Mouse (Mus musculus) gastrocnemius, adult 2 months (tissue): ENCODE data around the gene Spen. TPM values are rescaled to one million over a fixed set of nuclear protein-coding genes. Genes with fewer than 3 reads are reported as not detected.

Experiments
- DNase-seq: peaks from one replicate; pipeline ENCODE4 v3.0.0; 2022
- H3K27ac ChIP-seq: fragments of 200-600 bp; 2 replicates; pipeline ENCODE4 v1.8.1; 2022; ENCODE audit warnings: mild to moderate bottlenecking
- H3K4me3 ChIP-seq: fragments of 200-600 bp; 2 replicates; pipeline ENCODE4 v1.8.1; 2022; ENCODE audit warnings: mild to moderate bottlenecking, moderate library complexity
- CTCF ChIP-seq: fragments of 200-600 bp; IDR thresholded peaks from 2 replicates; pipeline ENCODE4 v1.8.1; 2022; ENCODE audit warnings: antibody characterized with exemption, mild to moderate bottlenecking, moderate library complexity
- intact Hi-C: fragments of 180-260 bp; cut with DNase I; formaldehyde crosslinking; loops from one replicate; pipeline ENCODE4 v1.15.1; 2025
- total RNA-seq, 2 experiments: library from RNA; stranded (reverse); gene quantifications; 2 replicates each; pipeline ENCODE4 v1.2.3; 2021

Spen gene
- total RNA-seq, 2 experiments from 2014 or later, result 23.3 to 25.1 TPM

DNA sequence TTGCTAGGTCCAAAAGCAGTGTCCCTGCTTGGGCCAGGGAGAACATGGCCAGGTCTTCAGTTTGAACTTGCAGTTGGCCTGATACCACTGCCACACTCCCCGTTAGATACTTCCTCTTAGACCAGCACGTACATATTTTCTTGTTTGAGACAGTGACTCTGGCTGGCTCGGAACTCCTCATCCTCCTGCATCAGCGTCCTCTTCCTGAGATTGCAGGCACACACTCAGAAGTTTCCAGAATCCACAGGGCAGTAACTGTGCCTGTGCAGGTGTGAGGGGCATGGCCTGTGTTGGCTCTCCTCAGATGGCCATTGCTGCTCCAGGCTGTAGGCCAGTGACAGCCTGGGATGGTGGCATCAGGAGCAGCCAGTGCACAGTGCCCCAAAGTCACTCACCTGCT lies 77.9 kb downstream of the Spen start:
- TF ChIP-seq CTCF, result no peak
- intact Hi-C loops, result no loop called here
- DNase-seq, result no peak
- H3K4me3 ChIP-seq, result no peak overlapping the region
- peak overlapping the region; percentile 40; the same call in 1 of the 2 replicates for H3K27ac ChIP-seq

DNA sequence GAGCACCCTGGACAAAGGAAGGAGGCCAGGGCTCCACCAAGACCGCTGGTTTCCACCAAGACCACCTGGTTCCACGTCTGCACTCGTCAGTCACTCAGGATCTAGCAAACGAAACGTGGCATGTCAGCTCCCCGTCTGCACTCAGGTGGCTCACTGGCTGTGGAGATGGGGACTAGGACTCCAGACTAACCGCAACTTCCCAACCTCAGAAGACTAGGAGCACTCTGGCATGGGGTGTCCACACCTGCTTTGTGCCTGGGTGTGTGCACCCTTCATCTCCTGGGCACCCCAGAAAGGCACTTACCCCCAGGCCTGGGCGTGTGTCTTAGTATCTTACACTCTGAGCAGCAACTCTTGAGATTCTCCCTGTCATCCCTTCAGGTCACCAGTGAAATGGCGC lies 78.6 kb downstream of the Spen start:
- intact Hi-C loops, result loop anchor here (5.0 kb wide), 1 partner anchor 78 kb away; the partner anchor contains the start of gene Spen
- no peak for DNase-seq

DNA sequence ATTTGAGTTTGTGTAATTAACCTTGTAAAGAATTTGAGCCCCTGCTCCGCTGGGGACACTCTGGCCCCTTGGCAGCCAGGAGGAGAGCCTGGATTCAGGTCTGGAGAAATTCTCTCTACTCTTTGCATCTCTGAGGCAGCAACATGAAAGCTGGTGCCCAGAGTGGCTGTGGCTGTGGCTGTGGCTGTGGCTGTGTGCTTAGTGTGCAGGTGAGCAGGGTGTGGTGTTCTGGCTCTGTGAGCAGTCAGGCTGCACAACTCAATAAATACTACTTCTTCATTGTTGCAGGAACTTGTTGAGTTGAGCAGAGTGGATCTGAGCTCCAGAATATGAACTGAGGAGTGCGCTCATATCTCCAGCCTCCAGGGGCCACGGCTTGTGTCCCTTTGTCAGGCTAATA lies 79.5 kb downstream of the Spen start:
- no peak for DNase-seq
- intact Hi-C loops, result loop anchor here (5.0 kb wide), 1 partner anchor 78 kb away; the partner anchor contains the start of gene Spen
- Histone ChIP-seq H3K4me3 (no peak overlapping the region), H3K27ac (peak overlapping the region; percentile 91)
- TF ChIP-seq CTCF, result no peak

More for the DNA sequence above, 78.6 kb downstream of the Spen start:
- H3K27ac ChIP-seq, result peak overlapping the region; percentile 91
- no peak for TF ChIP-seq CTCF
- H3K4me3 ChIP-seq, result no peak overlapping the region

DNA sequence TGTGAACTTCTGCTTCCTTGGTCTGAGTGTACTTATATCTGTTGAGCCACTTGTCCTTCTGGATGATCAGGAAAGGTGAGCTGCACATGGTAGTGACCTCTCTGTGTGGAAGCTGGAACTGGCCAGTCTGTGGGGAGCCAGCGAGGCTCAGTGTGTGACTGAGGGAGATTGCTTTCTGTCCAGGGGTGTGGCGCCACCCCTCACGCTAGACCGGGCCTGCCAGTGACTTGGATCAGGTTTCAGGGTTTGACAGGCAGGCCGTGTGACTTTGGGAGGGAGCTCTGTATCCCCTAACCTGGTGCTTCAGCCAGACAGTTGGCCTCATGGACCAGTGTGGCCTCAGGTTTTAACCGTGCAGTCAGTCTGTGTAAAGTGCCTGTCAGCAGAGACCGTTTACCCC lies 80.2 kb downstream of the Spen start:
- intact Hi-C loops, result loop anchor here (5.0 kb wide), 1 partner anchor 79 kb away; the partner anchor contains the start of gene Spen
- H3K4me3 ChIP-seq, result no peak overlapping the region
- H3K27ac ChIP-seq, result peak overlapping the region; percentile 91
- DNase-seq, result peak; percentile 93
- TF ChIP-seq CTCF, result 0 out of 2 replicates have a peak, but pooled peaks have one; percentile 1

DNA sequence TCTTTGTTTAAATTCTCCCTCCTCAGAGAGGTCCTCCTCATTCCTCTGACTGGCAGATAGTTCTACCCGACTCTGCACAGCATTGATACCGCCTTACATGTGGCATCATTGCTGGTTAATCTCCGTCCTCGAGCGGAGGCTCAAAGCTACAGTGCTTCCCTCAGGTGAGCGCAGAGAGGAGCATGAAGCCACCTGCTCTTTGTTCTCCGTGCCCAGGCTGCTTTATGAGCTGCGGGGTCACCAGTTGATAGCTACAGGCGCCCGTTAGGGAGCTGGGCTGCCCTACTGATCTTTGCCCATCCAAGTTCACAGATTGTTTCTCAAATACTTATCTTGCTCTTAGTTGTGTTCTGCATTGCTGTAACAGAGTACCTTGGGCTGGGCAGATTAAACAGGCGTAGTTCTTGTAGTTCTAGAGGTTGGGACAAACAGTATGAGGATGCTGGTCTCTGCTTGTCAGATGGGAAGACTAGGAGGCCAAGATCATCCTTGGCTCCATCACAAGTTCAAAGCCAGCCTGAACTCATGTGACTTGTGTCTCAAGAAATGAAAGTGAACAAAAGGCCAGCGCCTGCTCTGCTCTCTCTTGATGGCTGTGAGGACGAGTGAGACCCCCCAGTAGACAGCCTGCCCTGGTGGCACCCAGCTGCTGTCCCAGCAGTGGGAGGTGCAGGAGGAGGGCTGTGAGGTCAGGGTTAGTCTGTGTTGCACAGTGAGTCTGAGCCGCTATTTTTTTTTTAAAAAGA lies 82.0 kb downstream of the Spen start:
- Histone ChIP-seq H3K27ac (peak overlapping the region; percentile 78), H3K4me3 (no peak overlapping the region)
- TF ChIP-seq CTCF, result no peak
- intact Hi-C loops, result loop anchor here (5.0 kb wide), 1 partner anchor 81 kb away; the partner anchor contains the start of gene Spen
- DNase-seq, result no peak

DNA sequence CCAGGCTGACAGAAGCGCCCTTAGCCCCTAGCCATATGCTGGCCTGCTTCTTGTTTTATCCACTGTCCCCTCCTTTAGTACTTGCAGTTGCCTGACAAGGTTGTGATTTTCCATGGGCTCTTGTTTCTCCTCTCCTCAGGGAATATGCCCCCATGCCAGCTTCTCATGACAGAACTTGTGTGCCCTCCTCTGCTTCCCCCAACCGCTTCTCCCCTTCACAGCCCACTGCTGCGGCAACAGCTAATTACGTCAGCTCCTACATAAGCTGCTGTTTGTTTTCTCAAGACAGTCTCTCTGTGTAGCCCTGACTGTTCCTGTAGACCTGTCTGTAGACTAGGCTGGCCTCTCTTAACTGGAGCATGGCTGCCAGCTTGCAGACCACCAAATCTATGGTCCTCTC lies 82.9 kb downstream of the Spen start:
- Histone ChIP-seq H3K27ac (peak overlapping the region; percentile 78), H3K4me3 (no peak overlapping the region)
- no peak for TF ChIP-seq CTCF
- intact Hi-C loops, result loop anchor here (5.0 kb wide), 1 partner anchor 82 kb away; the partner anchor contains the start of gene Spen
- DNase-seq, result no peak

DNA sequence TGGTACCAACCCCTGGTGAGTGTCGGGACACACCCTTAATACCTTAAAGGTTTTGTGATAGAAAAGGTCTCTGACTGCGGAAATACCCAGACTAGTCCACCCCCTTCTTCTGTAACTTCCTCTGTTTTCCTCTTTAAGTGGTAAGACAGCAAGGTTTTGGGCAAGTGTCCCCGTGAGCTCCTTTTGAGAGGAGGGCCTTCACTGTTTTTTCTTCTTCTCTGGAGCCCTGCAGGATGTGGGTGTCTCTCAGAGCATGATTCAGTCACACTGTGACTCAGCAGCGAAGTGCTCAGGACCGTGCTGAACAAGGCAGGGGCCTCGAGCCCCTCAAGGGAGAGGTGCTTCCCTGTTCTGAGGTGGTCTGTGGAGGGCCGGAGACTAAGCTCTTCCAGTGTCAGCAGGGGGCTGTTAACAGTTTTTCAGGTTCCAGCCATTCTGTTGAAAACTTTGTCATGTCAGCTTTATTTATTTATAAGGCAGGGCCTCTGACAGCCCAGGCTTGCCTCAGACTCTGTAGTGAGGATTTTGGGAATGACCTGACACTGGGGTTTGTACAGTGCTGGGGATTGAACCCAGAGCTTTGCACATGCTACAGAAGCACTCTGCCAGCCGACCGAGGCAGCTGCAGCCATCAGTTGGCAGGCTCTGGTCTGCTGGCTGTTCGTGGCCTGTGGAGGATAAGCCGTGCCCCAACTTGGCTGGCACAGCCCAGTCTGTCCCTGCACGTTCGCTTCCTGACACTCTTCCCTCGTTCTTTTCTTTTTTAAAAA lies 83.6 kb downstream of the Spen start:
- Histone ChIP-seq H3K27ac (peak overlapping the region; percentile 78), H3K4me3 (no peak overlapping the region)
- intact Hi-C loops, result loop anchor here (5.0 kb wide), 1 partner anchor 83 kb away; the partner anchor contains the start of gene Spen
- peak; percentile 75 for DNase-seq
- no peak for TF ChIP-seq CTCF

DNA sequence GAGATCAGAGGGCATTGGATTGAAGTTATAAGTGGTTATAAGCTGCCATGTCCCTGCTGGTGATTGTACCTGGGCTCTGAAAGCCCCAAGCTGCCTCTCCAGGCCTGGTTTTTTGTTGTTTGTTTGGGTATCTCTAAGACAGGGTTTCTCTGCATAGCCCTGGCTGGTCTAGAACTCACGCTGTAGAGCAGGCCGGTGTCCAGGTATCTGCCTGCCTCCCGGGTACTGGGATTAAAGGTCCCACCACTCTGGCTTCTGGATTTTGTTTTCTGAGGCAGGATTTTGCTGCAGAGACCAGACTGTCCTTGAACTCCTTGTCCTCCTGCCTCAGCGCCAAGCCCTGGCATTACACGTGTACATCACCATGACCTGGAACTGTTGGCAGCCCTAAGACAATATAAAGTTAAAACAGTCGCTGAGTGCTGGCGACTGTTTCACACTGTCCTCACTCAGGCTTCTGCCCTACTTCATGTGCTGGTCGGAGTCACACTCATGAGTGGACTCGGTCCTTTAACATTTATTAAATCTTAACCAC lies 86.4 kb downstream of the Spen start:
- DNase-seq, result no peak
- intact Hi-C loops, result no loop called here
- peak overlapping the region; percentile 62; the same call in 1 of the 2 replicates for H3K27ac ChIP-seq
- no peak for TF ChIP-seq CTCF
- no peak overlapping the region for H3K4me3 ChIP-seq

DNA sequence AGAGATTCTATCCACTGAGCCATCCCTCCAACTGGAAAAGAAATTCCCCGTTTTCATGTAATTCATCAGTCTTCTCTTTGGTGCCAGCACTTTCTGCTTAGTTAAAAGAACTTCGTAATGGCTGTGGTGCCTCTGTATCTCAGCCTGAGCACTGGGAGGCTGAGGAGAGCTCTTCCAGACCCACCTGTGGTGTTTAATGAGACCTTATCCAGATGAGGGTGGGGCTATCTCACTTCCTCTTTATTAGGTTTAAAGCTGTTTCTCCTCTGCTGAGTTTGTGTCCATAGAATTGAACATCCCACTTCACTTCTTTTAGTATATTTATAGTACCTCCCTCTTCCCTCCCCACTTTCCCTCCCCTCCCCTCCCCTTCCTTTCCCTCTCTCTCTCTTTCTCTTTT lies 87.1 kb downstream of the Spen start:
- no peak for DNase-seq
- no peak for TF ChIP-seq CTCF
- H3K27ac ChIP-seq, result peak overlapping the region; percentile 12; the same call in 1 of the 2 replicates
- intact Hi-C loops, result no loop called here
- no peak overlapping the region for H3K4me3 ChIP-seq

DNA sequence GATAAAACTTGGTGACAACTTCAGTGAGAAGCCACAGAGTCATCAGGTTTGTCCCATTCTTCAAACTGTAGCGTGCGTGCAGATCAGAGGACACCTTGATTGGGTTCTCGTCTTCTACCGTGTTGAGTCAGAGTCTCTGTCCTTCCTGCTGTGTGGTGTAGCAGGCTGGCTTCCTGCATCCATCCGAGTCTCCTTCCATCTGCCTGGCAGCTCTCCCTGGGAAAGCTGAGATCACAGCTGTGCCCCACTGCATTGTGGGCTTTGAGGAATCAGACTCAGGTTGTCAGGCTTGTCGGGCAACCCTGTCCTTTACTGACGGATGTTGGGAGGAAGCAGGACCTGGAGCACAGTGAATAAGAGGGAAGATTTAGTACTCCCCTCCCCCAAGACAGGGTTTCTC lies 92.2 kb downstream of the Spen start:
- no peak for TF ChIP-seq CTCF
- DNase-seq, result no peak
- intact Hi-C loops, result no loop called here
- Histone ChIP-seq H3K4me3 (no peak overlapping the region), H3K27ac (peak overlapping the region; percentile 25; the same call in 1 of the 2 replicates)

DNA sequence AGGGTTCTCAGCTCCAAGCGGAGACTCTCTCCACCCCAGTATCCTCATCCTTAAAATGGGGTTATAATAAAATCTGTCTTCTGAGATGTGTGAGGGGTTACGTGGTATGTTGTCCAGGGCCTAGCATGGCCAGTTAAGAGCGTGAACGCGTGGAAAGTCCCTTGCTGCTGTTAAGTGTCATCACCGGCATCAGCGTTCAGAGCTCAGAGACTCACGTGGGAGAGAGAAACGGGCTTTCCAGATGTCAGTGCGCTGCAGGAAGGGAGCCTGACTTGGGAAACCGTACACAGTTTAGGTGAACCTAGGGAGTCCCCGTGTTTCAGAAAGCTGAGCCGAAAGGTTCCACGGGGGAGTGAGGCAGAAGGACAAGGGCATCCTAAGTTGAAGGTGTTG lies 93.1 kb downstream of the Spen start:
- H3K27ac ChIP-seq, result peak overlapping the region; percentile 87
- H3K4me3 ChIP-seq, result peak overlapping the region; percentile 95
- no peak for TF ChIP-seq CTCF
- intact Hi-C loops, result no loop called here
- peak; percentile 15 for DNase-seq

DNA sequence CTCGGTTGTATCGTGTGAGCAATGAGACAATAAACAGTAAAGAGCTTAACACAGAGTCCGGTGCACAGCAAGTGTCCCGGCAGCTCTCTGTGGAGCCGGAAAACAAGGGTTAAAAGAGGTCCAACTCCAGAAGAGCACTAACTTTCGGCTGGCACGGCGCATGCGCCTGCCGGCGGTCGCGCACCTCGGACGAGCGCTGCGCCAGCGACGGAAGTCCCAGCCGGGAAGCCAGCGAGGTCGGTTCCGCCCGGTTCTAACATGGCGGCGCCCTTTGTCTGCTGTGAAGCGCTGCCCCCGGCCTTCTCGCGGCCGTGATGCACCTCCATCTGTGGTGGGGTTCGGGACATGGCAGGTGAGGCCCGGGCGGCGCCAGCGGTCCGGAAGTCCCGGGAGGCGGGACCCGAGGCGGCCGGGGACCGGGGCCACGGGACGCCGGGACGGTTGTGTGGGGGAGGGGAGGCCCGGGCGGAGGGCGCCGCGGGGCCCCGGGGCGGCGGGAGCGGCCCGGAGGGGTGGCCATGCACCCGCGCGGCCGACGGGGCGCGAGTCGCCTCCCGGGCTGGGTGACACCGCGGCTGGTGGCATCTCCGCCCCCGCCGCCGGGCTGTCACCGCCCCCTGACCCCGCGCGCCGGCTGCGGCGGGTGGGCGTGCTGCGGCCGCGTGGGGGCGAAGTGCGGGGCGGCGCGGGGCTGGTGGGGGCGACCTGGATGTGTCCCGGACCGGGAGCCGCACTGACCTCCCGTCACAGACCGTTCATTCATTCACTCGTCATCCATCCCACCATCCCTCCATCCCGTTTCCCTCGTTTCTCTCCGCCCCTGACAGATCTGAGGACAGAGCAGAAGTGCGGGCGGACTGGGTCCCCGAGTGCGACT lies 93.7 kb downstream of the Spen start, which contains the start of gene Zbtb17:
Gene Zbtb17, plus strand, starts transcription at position 204 of the 877 bp plus-strand sequence.
- Histone ChIP-seq H3K4me3 (peak within 1 kb of the TSS; percentile 95), H3K27ac (peak within 1 kb of the TSS; percentile 87)
- intact Hi-C loops, result no loop called here
- TF ChIP-seq CTCF, result no peak
- DNase-seq, result peak; percentile 95
